Mouse (Mus musculus) cortical plate, adult 2 months (tissue): ENCODE data around the gene Nmur1.

ENCODE experiments used
- CTCF ChIP-seq: fragments of 200-500 bp; IDR thresholded peaks from 2 replicates; pipeline ENCODE4 v1.5.1; 2011; ENCODE audit warnings: mild to moderate bottlenecking, control low read depth, low read length; ENCODE audit not compliant: insufficient read depth; ENCODE audit errors: extremely low read depth
- POLR2A ChIP-seq: fragments of 200-500 bp; IDR thresholded peaks from 2 replicates; pipeline ENCODE4 v1.6.1; 2011; ENCODE audit warnings: mild to moderate bottlenecking, low read length, control low read depth; ENCODE audit not compliant: insufficient read depth; ENCODE audit errors: extremely low read depth

GRCm38 (mm10) chr1:86459371-86459770 is 33.3 kb upstream of the Nmur1 start:
- TF ChIP-seq CTCF, result no peak
- TF ChIP-seq POLR2A, result no peak
